Mouse (Mus musculus) heart, adult 9 months (tissue): ENCODE results near the gene Nr4a3.

Source experiments
- DNase-seq, 2 experiments: peaks; one replicate each; pipeline ENCODE4 v3.0.0; 2022; ENCODE audit warnings: low spot score in 2 of 2

Gene Nr4a3

DNA sequence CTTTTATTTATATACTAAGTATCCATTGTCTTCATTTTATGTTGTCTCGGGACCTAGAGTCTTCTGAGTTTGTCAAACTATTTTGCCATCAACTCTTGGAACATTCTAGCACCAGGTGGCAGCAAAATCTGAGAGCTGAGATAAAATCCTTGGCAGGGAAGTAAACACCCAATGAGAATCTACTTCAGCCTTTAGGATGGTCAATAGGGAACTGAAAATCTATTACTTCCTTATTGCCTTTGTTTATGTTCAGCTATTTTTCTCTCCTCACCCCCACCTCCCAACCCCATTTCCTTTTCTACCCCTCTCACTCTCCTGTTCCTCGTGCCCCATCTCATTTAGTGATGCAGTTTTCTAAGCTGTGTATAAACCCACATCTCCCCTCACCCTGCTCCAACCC lies 63.6 kb downstream of the Nr4a3 start:
- DNase-seq, result peak; percentile 1 to 16

DNA sequence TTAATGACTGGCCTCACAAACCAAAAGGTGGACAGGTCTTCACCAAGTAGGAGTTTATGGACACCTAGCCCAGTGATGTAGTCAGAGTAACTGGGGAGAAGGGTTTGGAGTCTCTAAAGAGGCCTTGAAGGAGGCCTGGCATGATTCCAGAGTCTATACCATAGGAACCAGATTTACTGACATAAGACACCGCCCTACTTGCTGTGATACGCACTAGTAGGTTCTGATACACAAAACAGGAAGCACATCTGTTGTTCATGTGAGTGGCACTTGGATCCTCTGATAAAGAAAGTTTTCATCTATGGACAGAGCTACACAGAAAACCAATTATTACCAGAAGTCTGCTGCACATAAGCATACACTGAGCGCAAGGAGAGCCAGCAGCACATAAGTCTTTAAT lies 65.4 kb downstream of the Nr4a3 start:
- DNase-seq, result no peak

DNA sequence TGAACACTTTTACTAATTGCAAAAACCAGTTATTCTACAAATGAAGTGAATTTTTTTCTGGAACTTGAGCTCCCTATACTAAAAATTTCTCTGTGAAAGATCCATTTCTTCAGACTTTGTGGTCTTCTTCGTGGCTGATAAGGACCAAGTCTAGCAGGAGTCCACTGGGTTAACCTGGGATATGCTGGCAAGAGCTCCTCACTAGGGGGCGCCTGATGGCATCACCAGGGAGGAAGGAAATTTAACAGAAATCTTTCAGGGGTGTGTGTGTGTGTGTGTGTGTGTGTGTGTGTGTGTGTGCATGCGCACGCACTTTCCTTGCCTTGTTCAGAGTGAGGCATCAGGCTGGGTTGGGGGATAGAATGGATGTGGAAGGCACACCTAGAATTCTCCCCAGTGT lies 71.2 kb downstream of the Nr4a3 start:
- no peak for DNase-seq

- no peak for DNase-seq
Measured at GRCm38 (mm10) chr4:48124416-48124772, 79.4 kb downstream of the Nr4a3 start.

DNA sequence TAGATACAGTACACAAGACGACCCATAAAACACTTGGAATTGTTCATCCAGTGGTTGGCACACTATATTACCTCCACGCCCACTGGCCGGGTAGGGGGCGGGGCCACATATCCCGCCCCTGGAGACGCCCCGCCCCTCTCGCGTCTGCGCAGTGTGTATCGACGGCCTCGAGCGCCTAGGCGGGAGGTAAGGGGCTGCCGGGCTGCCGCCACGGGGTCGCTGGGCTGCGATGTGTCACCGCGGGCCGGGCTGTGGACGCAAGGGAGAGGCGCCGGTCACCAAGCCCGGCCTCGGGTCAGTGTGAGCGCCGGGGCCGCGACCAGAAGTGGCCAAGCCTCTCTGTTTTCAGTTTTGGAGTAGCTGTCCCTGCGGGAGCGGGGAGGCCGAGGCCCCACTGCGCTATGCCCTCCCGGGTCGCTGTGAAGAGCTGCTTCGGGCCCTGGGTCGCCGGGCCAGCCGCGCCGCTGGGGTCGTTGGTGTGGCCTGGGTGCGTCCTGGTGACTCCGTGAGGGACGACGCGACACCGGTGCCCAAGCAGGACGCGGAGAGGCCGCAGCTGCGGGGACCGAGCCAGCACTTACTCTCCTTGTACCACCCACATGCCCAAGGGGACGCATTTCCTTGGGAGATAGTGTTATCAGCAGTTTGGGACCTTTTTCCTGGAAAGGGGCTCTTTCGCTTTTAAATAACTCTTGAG lies 80.0 kb downstream of the Nr4a3 start, which contains the start of gene Stx17:
TSS of gene Stx17 (plus strand) at position 143 of the 697 bp plus-strand sequence.
- peak; percentile 87 to 89 for DNase-seq

- DNase-seq, result no peak
Measured at GRCm38 (mm10) chr4:48130314-48130713, 85.4 kb downstream of the Nr4a3 start.

DNA sequence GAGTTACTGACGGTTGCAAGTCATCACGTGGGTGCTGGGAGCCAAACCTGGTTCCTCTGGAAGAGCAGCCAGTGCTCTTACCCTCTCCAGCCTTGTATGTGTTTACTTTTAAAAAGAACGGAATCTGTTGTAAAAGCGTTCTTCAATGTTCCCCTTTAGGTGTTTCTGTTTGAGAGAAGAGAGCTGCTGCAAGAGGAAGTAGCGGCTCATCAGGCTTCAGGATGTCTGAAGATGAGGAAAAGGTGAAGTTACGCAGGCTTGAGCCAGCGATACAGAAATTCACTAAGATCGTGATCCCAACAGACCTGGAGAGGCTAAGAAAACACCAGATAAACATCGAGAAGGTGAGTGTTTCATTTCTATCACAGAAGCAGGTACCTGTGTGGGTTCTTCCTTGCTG lies 86.7 kb downstream of the Nr4a3 start:
- DNase-seq, result no peak

GRCm38 (mm10) chr4:48132721-48133120 lies 87.8 kb downstream of the Nr4a3 start:
- DNase-seq, result no peak
